Mouse (Mus musculus): ENCODE measurements around the gene Nog.

Nog gene

DNA sequence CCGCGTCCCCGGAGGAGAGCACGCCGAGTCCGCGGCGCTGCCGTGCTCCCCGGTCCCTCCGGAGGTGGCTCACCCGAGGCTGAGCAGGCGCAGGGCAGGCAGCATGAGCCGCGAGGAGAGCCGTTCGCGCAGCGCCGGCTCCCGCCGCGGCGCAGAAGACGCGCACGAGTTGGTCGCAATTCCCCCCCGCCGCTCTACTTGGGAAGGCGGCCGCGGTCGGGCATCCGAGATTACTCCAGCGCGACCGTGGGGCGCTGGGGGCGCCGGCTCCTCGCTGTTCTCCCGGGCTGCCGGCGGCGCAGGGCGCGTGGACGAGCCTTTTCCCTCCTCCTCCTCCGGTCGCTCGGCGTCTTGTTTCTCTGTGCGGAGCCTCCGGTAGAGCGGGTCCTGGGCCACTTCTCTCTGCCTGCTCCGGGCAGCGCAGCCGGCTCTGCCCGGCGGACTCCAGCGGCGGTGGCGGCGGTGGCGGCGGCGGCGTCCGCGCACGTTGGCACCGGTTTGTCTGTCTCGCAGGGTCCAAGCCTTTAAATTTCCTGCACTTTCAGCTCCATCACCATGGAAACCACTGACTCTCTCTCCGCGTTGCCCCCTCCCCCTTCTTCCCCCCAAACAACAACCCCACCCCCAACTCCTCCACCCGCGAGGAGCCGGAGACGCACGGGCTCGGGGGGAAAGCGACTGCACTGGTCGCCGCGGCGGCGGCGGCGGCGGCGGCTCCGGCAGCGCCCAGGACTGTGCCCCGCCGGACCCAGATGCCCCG is at the start of gene Nog:
TSS of gene Nog (minus strand) at position 277 of the 760 bp plus-strand sequence.
- no peak for DNase-seq (ENCODE audit: low spot score)

DNA sequence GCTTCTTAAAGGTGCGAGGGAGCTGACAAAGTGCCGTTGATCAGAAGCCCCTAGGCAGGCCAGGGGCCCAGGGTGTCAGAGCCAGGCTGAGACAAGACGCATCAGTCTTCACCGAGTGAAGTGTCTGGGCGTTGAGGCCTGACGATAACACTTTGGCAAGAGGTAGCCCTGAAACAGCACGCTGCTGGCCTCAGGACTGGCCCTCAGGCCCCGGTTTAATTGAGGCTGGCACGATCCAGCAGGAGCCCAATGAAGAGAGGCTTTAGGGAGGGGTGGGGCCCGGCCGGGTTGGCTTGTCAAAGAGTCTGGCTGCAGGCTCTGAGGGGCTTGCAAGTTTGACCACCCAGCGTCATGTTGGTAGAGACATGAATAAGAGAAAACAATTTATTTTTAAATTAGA is 38.1 kb upstream of the Nog start:
- no peak for DNase-seq (ENCODE audit: low spot score)

DNA sequence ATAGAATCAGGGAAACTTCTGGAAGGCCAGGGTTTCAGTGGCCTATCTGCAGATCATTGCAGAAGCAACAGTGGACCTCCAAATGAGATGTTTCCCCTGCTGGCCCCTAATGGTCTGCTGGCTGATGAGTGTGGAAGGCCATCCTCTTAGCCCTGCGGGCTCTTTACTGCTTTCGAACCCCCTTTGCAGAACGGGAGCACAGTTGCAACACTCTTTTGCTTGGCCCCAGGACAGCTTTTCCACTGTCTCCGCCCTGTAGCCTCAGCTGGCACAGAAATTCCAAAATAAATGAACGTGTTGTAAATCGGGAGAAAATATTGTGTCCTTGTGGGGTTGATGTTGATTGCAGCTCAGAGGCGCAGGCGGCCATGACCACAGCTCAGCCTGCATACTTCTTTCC is 37.7 kb upstream of the Nog start:
- DNase-seq (ENCODE audit: low spot score): no peak

DNA sequence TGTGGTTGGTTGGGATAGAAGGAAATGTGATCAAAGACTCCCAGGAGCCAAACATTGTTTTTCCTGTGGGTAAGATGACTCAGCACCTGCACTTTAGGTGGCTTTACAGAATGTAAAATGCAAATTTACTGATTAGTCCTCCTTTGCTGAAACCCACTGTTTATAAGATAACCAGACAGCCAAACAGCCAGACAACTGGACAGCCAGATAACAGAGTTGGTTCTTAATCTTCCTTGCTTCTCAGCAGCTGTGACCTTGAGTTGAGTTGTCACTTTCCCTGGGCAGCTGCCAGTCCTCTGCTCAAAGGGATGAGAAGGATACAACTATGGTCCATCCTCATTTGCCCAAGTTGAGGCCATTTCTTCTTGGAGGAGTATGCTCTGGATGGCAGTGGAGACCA is 35.8 kb upstream of the Nog start:
- DNase-seq (ENCODE audit: low spot score): no peak

DNA sequence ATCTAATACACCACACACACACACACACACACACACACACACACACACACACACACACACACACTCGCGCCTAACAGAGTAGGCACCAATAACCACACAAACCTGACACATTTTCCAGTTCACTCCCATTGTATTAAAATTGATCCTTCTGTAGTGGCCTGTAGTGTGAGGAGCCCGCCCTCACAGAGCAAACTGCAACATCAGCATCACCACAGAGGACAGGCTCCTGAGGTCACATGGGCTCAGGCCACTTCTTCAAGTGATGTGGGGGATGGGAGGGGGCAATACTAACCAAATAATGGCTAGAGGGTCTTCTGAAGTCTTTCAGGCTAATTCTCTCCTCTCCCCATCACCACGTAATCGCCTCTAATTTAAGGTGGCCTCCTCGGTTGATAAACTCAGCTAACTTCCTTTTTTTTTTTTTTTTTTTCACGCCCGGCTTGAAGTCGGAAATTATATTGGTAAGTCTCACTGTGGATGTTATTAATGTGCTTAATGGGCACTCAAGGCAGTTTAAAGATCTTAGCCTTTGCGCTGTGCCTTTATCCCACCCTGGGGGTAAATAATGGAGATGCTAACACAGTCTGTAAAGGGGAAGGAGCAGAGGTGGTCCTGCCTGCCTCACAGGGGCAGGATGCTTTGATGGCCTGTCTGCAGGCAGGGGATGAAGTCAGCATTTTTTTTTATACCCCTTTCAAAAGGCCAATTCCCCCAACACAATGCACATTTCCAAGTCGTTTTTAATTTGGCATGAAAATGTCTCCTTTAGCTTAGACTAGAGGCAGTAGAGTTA is 25.2 kb upstream of the Nog start:
- no peak for DNase-seq (ENCODE audit: low spot score)

DNA sequence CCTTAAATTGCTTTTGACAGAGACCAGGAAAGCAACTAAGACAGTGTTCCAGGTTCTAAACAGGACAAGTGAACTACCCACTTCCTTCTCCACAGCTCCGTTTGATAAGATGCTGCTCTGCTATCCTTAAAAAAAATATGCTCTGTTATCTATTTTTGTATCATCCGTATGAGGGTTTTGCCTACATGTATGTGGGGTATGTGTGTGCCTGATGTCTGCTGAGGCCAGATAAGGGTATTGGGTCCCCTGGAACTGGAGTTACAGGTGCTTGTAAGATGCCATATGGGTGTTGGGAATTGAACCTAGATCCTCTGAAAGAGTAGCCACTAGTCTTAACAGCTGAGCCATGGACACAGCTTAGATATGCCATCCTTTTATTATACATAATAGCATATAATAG is 19.6 kb upstream of the Nog start:
- DNase-seq (ENCODE audit: low spot score): no peak

DNA sequence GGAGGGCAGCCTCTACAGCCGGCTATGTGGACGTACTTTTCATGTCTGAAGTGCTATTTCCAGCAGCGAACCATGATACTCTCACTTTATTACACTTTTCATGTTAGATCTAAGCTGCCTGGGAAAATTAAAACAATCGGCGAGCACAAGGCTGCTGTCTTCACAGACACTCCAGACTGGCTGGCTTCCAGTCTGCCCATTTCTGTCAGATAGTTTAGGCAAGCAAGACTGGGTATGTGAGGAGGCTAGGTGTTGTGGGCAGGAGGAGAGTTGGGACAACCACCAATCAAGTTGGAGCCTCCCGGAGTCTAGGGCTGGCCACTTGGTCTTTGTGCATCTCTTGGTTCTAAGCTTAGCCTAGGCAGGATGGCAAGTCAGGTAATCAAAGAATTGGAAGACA is 17.5 kb upstream of the Nog start:
- no peak for DNase-seq (ENCODE audit: low spot score)

DNA sequence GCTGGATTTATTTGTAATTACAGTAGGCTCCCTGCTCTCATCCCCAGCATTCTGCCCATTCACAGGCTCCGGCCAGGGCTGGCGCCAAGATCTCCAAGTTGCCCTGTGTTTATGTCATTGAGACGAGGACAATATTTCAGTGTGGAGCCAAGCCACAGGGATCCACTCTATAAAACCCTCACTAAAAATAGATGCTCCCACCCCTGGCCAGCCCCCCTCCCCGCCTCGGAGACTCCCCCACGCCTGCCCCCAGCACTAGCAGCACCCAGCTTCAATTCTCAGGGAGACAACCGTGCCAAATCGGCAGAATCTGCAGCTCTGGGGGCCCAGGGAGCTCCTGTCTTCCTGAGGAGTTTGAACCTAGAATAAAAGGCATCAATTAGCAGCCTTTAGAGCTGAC is 16.2 kb upstream of the Nog start:
- DNase-seq (ENCODE audit: low spot score): no peak

DNA sequence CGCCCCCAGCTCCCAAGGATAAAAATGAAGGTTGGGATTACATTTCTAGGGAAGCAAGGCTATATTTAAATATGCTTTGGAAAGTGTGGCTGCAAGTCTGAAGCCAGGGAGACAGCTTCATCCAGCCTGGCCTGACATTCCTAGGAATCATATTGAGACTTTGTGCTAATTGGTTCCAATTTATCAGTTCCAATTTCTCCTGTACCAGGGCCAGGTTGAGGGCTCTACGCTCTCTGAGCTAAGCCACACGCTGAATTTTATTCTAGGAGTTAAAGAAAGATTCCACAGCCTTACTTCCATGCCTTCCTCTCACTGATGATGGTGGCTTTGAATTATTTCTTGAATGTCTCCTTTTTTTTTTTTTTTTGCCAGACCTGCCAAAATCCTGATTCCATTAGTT is 15.6 kb upstream of the Nog start:
- DNase-seq (ENCODE audit: low spot score): no peak

DNA sequence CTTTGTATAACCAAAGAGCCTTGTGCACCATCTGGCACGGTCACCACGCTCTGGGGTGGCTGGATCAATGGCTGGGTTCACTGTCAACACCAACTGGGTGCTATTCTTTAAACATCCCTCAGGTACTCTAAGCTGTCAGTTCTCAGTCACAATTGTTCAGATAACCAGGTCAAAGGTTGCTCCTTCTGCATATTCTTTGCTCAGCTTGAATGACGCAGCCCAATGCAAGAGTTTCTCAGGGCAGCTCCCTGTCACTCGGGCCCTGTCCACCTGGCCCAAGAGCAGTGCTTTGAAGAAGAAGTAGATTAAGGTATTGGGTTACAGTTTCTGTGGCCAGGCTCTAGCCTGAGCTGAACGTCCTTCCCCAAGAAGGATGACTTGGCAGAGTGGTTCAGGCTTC is 12.2 kb upstream of the Nog start:
- DNase-seq (ENCODE audit: low spot score): no peak

DNA sequence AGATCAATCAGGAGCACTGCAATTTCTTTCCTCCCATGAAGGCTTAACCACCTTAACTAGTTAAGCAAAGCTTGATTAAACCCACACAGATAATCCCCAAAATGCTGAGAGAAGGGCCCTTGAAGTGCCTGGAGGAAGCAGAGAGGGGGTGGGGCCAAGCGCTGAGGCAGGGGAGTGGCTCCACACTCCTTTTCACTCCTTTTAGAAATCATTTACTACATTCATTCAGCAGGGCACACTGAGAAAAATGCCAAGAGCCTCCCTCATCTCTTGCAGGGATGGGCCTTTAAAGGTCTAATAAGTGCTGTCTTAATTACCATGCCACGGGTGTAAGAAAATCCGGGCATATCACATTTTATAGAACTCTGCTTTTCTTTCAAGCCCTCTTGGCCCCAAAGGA is 10.2 kb upstream of the Nog start:
- DNase-seq (ENCODE audit: low spot score): no peak

DNA sequence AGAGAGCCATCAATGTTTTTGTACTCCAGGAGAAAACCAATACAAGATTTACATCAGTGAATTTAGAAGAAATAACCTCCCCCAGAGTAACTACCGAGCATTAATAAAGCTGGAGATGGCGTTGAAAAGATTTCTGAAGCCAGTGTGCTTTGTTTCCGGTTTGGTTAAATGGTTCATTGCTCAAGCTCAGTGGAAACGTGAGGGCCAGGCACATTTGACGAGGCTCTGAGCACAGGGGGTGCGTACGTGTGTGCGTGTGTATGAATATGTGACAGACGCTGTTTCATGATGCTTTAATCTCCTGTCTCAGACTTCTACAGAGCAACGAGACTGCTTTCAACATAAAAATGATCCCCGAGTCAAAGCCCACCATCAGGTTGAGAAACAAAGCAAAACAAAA is 8.1 kb upstream of the Nog start:
- DNase-seq (ENCODE audit: low spot score): no peak

DNA sequence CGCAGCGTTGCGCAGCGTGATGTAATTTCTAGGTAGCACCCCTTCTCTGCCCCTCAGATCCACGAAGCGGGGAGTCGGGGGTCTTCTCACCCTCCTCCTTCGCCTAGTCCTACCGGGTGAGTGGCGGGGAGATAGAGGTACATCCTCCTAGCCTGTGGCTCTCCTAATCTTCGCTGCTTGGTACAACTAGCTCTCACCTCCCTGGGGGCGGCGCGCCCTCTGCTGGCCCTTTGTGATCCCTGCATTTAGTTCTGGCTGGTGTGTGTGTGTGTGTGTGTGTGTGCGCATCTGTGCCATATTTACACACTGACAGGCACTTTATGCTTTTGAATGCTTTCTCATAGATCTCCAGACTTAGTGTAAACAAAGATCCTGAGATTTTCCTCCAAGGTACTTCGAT is 1.3 kb upstream of the Nog start:
- DNase-seq (ENCODE audit: low spot score): peak; percentile 46

DNA sequence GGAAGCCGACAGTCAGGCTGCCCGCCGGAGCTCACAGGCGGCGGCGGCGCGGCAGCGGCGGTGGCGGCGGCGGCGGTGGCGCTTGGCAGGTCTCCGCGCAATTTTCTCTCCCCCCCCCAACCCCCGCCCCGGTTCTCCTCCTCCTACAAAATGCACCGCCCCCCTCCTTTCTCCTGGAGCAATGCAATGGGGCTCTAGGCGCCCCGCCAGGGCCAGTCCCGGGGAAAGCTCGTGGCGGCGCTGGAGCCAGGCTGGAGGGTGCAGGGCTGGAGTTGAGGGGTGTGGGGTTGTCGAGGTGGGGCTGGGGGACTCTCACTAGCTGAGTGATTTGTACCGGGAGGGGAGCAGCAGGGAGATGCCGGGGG is 666 bp upstream of the Nog start:
- no peak for DNase-seq (ENCODE audit: low spot score)

DNA sequence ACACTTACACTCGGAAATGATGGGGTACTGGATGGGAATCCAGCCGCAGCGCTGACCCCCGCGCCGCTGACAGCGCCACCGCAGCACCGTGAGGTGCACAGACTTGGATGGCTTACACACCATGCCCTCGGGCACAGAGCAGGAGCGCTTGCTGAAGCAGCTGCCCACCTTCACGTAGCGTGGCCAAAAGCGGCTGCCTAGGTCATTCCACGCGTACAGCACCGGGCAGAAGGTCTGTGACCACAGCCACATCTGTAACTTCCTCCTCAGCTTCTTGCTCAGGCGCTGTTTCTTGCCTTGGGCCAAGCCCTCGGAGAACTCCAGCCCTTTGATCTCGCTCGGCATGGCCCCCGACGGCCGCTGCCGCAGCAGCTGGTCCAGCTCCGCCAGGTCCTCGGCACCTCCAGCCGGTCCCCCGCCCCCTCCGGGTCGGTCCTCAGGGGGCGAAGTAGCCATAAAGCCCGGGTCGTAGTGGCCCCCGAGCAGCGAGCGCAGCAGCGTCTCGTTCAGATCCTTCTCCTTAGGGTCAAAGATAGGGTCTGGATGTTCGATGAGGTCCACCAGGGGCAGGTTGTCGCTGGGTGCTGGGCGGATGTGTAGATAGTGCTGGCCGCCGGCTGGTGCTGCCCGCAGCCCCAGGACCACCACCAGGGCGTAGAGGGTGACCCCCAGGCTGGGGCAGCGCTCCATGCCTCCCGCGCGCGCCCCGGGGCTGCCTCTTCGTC is 639 bp downstream of the Nog start:
- DNase-seq (ENCODE audit: low spot score): no peak

DNA sequence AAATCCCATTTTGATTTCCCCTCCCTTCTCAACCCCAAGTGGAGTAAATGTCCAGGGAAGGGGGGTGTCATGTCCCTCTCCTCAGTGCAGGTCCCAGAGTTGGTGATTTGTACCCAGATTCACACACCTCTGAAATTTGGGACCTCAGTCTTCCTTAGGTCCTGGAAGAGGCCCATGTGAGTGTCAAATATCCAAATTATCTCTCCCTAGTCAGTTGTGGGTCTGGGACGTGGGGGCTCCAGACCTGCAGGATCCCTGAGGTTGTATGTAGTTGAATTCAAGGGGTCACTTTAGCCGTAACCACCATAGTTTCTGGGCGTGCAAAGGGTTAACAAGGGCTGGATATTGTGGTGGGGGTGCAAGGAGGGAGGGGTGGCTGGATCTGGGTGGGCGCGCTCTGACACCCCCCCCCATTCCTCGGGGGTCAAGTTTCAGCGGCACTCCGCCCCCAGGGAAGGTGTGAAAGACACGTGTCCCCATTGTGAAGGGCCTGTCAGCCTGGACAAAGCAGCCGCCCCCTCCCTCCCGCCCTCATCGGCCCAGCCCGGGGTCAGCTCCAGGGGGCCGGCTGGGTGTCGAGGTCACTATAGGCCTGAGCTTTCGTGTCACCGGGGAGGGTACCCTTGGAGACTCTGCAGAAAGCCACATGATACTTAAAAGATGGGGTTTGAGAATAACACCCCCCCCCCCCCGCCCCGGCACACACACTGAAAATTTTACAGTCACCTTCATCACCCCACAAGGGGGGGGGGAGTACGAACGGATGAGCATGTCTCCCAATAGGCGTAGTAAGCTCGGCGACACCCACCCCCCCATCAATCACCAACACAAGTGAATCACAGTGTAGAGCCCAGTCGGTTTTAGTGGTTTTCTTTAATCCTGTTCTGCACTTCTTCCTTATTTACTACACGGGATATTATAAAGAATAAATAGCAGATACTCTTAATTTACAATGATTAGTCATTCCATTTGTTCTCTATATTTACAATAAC is 2.1 kb downstream of the Nog start:
- DNase-seq (ENCODE audit: low spot score): no peak

DNA sequence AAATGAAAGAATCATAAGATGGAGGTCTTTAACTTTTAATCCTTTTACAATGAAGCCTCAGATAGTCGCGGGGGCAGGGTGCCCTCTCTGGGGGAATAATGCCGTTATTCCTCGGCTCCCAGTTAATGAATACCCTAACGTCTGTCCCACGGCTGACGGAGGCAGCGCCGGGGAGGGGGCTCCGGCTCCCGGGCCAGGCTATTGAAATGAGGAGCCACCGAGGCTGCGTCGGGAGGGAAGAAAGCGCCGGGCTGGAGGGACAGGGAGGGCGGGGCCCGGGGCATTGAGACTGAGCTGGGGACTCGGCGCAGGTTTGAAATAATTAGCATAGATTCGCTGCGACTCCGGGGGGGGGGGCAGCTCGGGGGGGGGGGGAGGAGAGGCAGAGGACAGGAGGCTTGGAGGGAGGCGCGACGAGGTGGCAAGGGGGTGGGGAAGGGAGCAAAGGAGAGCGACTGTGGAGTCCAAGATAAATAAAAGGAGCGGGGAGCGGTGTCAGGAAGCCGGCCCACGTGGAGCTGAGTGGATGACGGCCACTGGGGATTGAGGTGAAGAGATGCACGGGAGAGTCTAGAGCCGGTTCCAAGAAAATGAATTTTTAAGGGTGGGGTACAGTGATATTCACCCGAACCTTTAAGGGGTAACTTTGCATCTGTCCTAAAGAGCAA is 2.9 kb downstream of the Nog start:
- no peak for DNase-seq (ENCODE audit: low spot score)

DNA sequence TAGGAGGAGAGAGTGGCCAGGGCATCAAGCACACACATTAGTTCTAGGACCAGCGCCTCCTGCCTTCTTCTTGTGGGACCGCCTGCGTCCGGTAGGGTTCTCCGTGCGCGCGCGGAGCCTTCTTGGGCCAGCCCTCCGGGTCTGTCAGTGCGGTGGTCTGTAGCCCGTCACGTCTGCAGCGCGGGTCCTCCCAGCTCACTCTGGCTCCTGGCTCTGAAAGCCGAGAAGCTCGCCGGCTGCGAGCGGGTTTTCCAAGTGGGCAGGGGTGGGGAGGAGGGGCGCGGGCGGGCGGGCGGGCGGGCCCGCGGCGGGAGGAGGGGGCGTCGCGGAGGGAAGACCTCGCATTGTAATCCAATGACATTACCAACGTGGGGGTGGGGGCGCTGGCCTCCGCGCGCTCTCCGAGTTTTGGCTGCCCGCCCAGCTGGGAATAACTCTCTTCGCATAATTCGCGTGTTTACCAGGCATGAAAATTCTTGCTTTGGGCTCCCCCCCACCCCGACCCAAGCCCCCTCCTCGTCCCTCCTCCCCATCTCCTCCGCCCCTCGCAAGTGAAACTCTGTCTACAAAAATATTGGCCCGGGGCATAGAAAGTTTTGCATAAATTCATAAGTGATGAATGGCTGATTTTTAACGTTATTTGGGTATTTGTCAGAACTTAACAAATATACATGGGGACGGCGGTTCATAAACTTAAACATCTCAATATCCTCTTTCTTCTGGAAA is 3.7 kb downstream of the Nog start:
- DNase-seq (ENCODE audit: low spot score): no peak

DNA sequence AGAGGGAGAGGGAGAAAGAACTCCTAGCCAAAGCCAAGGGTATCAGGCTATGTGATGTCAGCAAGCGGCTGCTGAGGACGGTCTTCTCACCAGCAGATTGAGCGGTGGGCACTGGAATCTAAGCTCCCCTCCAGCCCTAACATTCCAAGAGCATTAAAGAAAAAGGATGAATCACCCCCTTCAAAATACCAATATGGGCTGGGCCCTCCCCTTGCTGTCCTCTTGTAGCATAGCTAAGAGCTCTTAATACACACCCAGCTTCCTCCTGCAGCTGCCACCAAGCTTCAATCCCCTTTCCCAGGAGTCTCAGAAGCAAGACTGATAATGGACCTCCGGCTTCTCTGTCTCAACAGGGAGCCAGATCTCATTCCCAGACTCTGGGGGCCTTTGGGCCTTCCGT is 4.6 kb downstream of the Nog start:
- no peak for DNase-seq (ENCODE audit: low spot score)

DNA sequence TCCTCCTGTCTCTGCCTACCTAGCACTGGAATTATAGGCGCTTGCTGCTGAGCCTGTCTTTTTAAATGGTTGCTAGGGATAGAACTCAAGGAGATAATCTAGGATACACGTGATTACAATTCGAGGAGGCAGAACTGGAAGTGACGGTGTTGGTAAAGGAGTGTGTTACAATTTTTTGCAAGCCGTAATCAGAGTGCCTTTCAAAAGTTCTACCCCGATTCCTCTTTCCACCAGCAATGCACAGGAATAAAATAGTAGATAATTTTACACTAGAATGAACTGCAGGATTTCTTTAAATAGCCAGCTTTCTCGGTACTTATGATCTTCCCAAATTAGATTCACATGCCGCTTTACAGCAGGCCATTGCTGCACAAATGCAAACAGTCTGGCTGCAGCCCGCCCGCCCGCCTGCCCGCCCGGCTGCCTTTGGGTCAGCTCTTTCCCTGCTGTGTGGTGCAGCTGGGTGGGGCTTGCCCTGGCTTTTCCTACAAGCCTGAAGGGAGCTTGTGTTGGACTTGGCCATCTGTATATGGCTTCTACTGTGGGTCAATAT is 32.2 kb downstream of the Nog start:
- no peak for DNase-seq (ENCODE audit: low spot score)

All from spleen, adult 12 weeks (tissue).